Mouse (Mus musculus) kidney, postnatal 14 days (tissue): ENCODE measurements around the gene Cpt1b.

ENCODE experiments used
- DNase-seq: peaks from one replicate; pipeline ENCODE4 v3.0.0; 2022; ENCODE audit warnings: mixed read lengths

Gene Cpt1b

DNA sequence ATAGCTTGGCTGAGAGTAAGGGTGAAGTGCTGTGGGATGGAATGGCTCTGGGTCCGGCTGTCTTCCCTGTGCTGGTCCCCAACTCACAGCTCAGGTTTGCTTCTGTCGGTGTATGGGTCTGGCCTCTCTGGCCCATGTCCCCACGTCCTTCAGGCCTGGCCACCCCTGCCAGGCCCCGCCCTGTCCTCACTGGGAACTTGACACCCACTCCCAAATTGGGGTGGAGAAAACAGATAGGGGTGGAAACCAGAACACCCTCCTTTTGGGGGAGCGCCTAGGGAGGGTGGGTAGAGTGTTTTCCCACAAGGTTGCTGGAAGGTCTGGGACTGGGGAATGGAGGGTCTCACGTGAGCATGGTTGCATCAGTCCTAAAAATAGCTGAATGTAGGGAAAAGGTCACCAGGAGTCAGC lies at the start of gene Cpt1b:
Cpt1b (minus strand) TSS at position 153 of the 411 bp plus-strand sequence.
- DNase-seq = peak; percentile 69

DNA sequence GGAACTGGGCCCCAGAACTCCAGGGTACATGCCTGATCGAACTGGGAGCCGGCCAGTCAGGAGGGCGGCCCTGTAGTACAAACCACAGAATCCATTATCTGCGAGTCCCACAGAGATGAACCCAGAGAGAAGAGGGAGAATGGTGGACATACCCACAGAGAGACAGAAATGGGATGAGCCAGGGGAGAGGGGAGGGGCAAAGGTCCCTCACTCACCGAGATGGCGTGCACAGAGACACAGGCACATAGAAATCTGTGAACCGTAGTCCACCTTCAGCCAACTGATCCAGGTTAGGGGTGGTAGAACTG lies 49.6 kb upstream of the Cpt1b start:
- no peak for DNase-seq

GRCm38 (mm10) chr15:89474596-89475292 lies 49.1 kb upstream of the Cpt1b start:
- no peak for DNase-seq

DNA sequence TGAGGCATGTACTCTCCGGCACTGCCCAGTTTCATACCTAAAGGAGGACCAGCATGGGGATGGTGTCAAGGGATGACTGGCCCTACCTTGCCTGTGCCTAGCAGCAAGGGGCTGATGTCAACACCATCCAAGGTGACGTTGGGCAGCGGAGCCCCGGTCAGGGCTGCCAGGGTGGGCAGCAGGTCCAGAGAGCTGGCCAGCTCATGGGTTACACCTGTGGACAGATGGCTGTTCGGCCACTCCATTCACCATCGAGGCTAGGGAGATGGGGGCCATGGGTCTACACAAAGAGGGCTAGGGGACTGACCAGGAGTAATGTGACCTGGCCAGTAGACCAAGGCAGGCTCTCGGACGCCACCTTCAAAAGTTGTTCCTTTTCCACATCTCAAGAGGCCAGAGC lies 48.3 kb upstream of the Cpt1b start:
- DNase-seq = no peak

- DNase-seq = no peak
Measured at GRCm38 (mm10) chr15:89473370-89473769, 47.7 kb upstream of the Cpt1b start.

DNA sequence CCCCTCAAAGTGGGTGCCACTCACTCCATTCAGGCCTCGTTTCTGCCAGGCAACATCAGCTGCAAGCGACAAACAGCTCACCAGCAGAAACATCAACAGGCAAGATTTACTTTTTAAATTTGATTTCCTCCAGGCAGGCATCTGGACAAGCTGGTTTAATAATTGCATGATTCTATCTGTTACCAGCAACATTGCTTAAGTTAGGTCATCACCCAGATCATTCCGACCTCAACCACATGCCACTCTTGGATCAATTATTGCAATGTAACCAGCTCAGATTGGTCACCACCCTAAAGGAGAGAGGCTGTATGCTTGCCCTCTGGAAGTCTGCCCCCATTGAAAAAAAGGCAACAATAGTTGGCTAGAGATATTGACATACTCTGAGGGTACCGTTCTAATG lies 45.8 kb upstream of the Cpt1b start:
- no peak for DNase-seq

- no peak for DNase-seq
Measured at GRCm38 (mm10) chr15:89468577-89468976, 42.9 kb upstream of the Cpt1b start.

- DNase-seq = no peak
Measured at GRCm38 (mm10) chr15:89465052-89465451, 39.4 kb upstream of the Cpt1b start.

DNA sequence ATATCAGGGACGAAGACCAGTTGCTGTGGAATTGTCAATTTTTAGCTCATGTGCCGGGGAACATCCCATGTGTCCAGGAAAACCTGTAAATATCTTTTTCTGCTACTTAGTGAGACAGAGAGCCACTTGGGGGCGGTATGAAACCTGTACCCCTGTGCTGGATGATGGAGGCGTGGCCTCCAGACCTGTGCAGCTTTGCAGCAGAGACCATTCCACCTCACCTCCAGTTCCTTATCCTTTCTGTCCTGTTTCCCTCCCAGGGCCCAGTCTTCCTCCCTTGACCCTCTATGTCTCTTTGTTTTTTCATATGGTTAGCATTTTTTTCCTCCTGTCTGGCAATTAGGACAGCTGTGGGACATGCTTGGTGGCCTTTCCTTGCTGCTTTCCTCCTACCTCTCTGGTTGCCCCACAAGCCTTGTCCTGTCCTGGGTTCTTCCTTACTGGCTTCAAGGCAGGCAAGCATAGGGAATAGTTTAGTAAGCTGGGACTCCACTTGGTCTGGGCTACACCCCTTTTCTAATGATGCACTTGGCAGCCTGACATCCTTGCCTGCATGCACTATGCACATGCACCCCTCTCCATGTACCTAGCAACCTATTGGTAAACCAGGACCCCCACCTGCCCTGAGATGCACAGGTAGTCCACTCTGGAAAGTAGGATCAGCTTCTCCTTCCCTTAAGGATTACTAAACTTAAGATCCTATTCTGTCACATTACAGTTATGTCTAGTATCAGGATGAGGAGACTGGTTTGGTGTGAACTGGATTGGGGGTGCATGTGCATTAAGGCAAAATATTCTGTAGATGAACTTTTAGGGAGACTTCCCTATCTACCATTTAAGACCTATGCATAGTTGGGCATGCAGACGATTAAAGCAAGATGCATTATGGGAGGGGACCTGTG lies 37.9 kb upstream of the Cpt1b start:
- peak; percentile 46 for DNase-seq

DNA sequence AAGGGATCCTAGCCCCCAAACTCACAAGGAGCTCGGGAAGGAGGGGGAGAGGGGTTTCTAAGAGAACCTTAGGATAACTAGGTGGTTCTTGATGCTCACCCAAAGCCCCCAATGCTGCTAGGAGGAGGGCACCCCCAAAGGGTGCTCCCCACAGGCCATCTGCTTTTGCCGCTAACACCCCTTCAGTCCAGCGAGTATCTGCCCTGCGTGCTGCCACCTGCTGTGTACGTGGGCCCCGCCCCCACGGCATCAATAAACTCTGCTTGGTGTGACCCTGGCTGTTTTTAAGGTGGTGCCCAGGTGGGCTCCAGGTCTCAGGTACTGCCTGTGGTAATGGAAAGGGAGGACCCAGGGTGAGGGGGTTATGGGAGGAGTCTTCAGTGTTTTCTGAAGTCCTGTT lies 36.5 kb upstream of the Cpt1b start:
- DNase-seq = no peak

GRCm38 (mm10) chr15:89461321-89461720 lies 35.7 kb upstream of the Cpt1b start:
- no peak for DNase-seq

GRCm38 (mm10) chr15:89460298-89460697 lies 34.6 kb upstream of the Cpt1b start:
- DNase-seq = no peak

GRCm38 (mm10) chr15:89459821-89460220 lies 34.2 kb upstream of the Cpt1b start:
- no peak for DNase-seq

GRCm38 (mm10) chr15:89458942-89459341 lies 33.3 kb upstream of the Cpt1b start:
- DNase-seq = no peak

DNA sequence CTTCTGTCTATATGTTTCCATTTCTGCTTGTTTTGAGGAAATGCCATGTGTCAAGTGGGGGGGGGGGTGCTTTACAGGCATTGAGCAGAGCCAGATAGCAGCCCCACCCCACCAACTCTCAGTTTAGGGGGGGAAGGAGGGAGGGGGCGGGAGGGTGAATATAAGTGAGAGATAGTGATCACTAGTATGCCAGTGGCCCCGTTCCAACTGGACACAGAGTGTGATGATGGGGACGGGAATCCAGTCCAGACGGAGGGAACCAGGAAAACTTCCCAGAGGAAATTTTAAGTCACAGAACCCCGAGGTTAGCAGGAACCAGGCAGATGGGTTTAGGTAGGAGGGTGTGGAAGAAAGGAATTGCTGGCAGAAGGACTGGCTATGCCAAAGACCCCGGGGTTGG lies 30.0 kb upstream of the Cpt1b start:
- DNase-seq = no peak

DNA sequence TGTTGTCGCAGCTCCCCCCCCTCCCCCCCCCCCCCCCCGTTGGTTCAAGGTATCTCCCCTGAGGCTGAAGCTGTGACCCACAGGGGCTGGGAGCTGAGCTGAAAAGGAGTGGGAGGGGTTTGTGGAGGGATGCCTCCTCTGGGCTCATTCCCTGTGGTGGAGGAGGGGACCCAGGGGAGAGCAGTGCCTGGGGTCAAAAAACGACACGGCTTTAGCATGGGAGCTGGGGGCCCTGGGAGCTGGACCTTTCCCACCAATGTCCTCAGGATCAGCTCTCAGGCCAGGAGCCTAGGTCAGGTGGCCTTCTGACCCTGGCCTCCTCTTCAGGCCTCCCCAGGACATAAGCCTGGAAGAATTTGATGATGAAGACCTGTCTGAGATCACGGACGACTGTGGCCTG lies 29.2 kb upstream of the Cpt1b start:
- DNase-seq = no peak

DNA sequence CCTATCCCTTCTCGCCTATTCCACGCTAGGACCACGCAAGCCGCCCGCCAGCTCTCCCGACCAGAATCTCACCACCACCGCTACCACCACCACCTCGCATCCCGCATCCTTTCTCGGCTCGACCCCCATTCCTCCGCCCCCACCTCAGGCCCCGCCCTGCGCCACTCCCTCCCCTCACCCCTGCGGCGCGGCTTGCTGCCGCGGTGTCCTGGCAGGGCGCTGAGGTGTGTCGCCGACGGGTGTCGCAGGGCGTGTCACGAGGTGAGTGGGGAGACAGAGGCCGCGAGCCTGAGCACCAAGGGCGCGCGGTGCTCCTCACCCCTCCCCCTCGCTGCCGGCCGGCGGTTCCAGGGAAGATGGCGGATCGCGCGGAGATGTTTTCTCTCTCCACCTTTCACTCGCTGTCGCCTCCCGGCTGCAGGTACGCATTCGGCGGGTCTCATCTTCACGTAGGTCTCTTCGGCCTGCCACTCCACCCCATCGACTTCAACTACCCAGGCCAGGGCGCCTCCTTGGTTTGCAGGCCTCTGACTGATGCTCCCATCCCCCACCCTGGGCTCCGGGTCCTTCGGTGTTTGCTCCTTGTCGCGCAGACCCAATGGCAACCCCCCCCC lies 28.3 kb upstream of the Cpt1b start, which contains the start of gene Mapk8ip2:
Mapk8ip2 (plus strand) TSS at position 49 of the 614 bp plus-strand sequence.
- DNase-seq = no peak

DNA sequence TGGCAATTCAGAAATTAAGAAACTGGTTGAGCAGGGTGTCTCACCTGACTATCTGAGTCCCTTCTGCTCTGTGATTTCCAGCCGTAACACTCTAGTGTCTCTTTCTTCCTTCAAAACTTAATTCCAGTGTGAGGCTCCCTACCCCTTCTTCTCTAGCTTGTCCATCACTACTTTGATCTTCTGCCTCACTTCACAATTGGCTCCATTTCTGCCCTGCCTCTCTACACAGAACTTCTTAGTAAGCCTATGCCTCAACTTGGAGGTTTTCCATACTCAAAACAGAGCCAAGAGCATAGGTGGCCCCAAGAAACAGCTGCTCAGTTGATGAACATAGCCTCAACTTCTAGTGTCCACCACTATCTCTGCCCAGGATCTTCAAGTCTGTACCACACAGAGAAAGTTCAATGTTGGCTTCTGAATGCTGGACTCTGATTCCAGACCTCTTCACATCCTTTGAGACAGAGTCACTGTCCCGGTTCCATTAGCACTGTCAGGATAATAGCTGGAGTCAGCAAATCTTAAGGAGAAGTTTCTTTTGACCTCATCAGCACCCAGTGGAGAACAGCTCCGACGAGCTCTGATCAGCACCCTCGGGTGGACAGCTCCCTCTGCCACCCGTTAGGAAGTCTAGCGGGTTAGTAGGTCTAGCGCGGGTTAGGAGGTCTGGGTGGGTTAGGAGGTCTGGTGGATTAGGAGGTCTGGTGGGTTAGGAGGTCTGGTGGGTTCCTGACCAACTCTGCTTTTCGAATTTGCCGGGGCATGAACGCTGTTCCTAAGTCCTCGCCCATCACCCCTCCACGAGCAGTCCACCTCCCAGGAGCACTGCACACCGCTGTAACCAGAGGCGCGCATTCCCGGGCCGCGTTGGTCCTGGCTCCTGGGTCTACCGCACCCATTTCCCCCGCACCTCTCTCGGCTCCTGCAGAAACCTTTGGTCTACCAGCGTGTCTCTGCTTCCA lies 27.5 kb upstream of the Cpt1b start:
- DNase-seq = peak; percentile 72

DNA sequence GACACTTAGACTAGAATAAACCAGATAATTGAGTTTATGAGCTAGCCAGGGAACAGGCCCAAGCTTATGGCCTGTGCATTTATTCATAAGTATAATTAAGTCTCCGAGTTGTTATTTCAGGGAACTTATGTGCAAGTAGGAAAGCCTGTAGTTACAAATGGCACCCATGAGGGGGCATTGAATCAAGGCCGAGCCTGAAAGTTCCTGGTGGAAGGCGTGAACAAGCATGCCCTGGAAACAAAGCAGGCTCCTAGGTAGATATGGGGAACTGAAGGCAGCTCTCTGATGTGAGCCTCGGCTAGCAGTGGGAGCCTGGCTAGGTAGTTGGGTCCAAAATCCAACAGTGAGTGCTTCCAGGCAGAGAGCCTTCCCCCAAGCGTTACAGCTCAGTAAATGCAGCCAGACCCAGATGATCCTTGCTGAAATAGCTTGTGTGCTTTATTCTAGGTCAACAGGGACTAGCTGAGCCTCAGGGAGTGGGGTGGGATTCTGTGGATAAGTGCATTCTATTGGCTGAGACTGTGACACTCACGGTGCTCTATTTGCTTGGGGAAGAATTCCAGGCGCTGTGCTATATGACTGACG lies 16.9 kb upstream of the Cpt1b start:
- DNase-seq = no peak

GRCm38 (mm10) chr15:89435878-89436277 lies 10.2 kb upstream of the Cpt1b start:
- DNase-seq = no peak

DNA sequence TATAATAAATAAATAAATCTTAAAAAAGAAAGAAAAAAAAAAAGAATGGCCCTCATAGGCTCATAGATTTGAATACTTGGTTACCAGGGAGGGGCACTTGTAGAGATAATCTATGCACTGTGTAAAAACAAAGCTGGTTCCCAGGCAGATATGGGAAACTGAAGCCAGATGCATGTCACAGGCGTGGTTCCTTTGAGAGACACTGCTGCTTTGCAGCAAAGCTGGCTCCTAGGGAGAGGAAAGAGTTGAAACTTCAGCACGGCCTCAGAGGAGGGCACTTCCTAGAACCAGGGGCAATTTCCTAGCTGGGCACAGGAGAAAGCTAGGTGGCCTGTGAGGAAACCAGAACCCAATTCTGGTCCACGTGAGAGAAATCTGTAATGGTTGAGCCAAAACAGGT lies 8.5 kb upstream of the Cpt1b start:
- no peak for DNase-seq

- DNase-seq = no peak
Measured at GRCm38 (mm10) chr15:89432946-89433345, 7.3 kb upstream of the Cpt1b start.
